Mouse (Mus musculus): Measurements from ENCODE around the gene Rcc2. TPM values are rescaled to one million over a fixed set of nuclear protein-coding genes. Genes with fewer than 3 reads are reported as not detected.
A peak's percentile ranks its signal among the peaks of the same experiment; 100 is the strongest.

Gene Rcc2
- polyA plus RNA-seq, 1 experiment from 2014 or later, result 28.0 TPM

GRCm38 (mm10) chr4:140713480-140714365 is 13.4 kb downstream of the Rcc2 start:
- no peak overlapping the region for H3K4me2 ChIP-seq
- peaks cover 99% of the 10 kb centered on the region for H3K36me3 ChIP-seq (replicated peaks)
- H3K27ac ChIP-seq (replicated peaks), result no peak overlapping the region; the same call in 1 of the 2 replicates
- H3K27me3 ChIP-seq, result no peaks in the 10 kb centered on the region
- H3K4me3 ChIP-seq (replicated peaks), result no peak overlapping the region
- H3K4me1 ChIP-seq (replicated peaks), result peaks cover 15% of the 10 kb centered on the region
- H3K9me3 ChIP-seq (replicated peaks), result no peaks in the 10 kb centered on the region
- no peak overlapping the region for H3K9ac ChIP-seq
- WGBS (ENCODE audit: insufficient replicate concordance), result 58% methylated on average over 29 of the region's 29 CpGs
- peak; percentile 48 for ATAC-seq (ENCODE audit: insufficient read depth)

- H3K4me1 ChIP-seq (replicated peaks), result peaks cover 9% of the 10 kb centered on the region
- H3K27ac ChIP-seq (replicated peaks), result no peak overlapping the region; the same call in 1 of the 2 replicates
- H3K36me3 ChIP-seq (replicated peaks), result peaks cover 99% of the 10 kb centered on the region
- 77% methylated on average over 5 of the region's 5 CpGs for WGBS (ENCODE audit: insufficient replicate concordance)
- no peak overlapping the region for H3K4me2 ChIP-seq
- ATAC-seq (ENCODE audit: insufficient read depth), result no peak
- H3K27me3 ChIP-seq, result no peaks in the 10 kb centered on the region
- H3K9ac ChIP-seq, result no peak overlapping the region
- no peaks in the 10 kb centered on the region for H3K9me3 ChIP-seq (replicated peaks)
- H3K4me3 ChIP-seq (replicated peaks), result no peak overlapping the region
These were observed 14.2 kb downstream of the Rcc2 start for GRCm38 (mm10) chr4:140714586-140714985.

GRCm38 (mm10) chr4:140716994-140717393 is 16.7 kb downstream of the Rcc2 start:
- Histone ChIP-seq H3K4me2 (no peak overlapping the region), H3K27me3 (no peaks in the 10 kb centered on the region), H3K4me1 (replicated peaks) (peaks cover 11% of the 10 kb centered on the region), H3K9ac (no peak overlapping the region), H3K4me3 (replicated peaks) (no peak overlapping the region), H3K36me3 (replicated peaks) (peaks cover 99% of the 10 kb centered on the region), H3K27ac (replicated peaks) (no peak overlapping the region), H3K9me3 (replicated peaks) (no peaks in the 10 kb centered on the region)
- ATAC-seq (ENCODE audit: insufficient read depth), result no peak
- 87% methylated on average over 11 of the region's 11 CpGs for WGBS (ENCODE audit: insufficient replicate concordance)

- Histone ChIP-seq H3K27me3 (no peaks in the 10 kb centered on the region), H3K36me3 (replicated peaks) (peaks cover 98% of the 10 kb centered on the region), H3K4me1 (replicated peaks) (peaks cover 13% of the 10 kb centered on the region), H3K4me3 (replicated peaks) (no peak overlapping the region), H3K9ac (no peak overlapping the region), H3K9me3 (replicated peaks) (no peaks in the 10 kb centered on the region), H3K4me2 (no peak overlapping the region), H3K27ac (replicated peaks) (no peak overlapping the region)
- ATAC-seq (ENCODE audit: insufficient read depth), result no peak
- WGBS (ENCODE audit: insufficient replicate concordance), result 86% methylated on average over 9 of the region's 9 CpGs
These were observed 18.1 kb downstream of the Rcc2 start for GRCm38 (mm10) chr4:140718436-140718835.

DNA sequence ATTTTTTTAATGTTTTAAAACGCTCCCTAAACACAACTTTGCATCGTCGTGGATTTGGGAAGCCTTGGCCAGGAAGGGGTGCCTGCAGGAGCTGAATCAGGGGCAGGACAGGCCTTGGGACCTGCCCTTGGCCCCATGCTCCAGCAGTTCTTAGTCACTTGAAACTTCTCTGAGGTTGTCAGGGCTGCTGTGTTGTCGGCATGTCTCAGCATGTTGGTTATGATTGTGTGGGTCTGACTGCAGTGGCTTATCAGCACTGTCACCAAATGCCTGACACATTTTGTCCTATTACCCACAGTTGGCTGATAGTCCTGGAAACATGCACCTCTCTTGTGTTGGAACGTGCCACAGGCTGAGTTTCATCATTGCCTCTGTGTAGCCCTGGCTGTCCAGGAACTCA is 19.8 kb downstream of the Rcc2 start:
- Histone ChIP-seq H3K27me3 (no peaks in the 10 kb centered on the region), H3K4me2 (no peak overlapping the region), H3K27ac (replicated peaks) (no peak overlapping the region), H3K4me1 (replicated peaks) (peaks cover 7% of the 10 kb centered on the region; the same call in 1 of the 2 replicates), H3K4me3 (replicated peaks) (no peak overlapping the region), H3K36me3 (replicated peaks) (peaks cover 82% of the 10 kb centered on the region), H3K9ac (no peak overlapping the region), H3K9me3 (replicated peaks) (no peaks in the 10 kb centered on the region)
- ATAC-seq (ENCODE audit: insufficient read depth), result no peak
- 69% methylated on average over 5 of the region's 5 CpGs for WGBS (ENCODE audit: insufficient replicate concordance)

- H3K9me3 ChIP-seq (replicated peaks), result no peaks in the 10 kb centered on the region
- WGBS (ENCODE audit: insufficient replicate concordance), result 81% methylated on average over 20 of the region's 20 CpGs
- H3K27me3 ChIP-seq, result no peaks in the 10 kb centered on the region
- H3K9ac ChIP-seq, result no peak overlapping the region
- H3K27ac ChIP-seq (replicated peaks), result no peak overlapping the region
- no peak overlapping the region for H3K4me3 ChIP-seq (replicated peaks)
- H3K4me1 ChIP-seq (replicated peaks), result peaks cover 7% of the 10 kb centered on the region; the same call in 1 of the 2 replicates
- ATAC-seq (ENCODE audit: insufficient read depth), result no peak
- no peak overlapping the region for H3K4me2 ChIP-seq
- H3K36me3 ChIP-seq (replicated peaks), result peaks cover 63% of the 10 kb centered on the region
These were observed 21.7 kb downstream of the Rcc2 start for GRCm38 (mm10) chr4:140721968-140722490.

GRCm38 (mm10) chr4:140722710-140723109 is 22.4 kb downstream of the Rcc2 start:
- no peaks in the 10 kb centered on the region for H3K27me3 ChIP-seq
- H3K9ac ChIP-seq, result no peak overlapping the region
- H3K9me3 ChIP-seq (replicated peaks), result no peaks in the 10 kb centered on the region
- H3K4me1 ChIP-seq (replicated peaks), result peaks cover 7% of the 10 kb centered on the region; the same call in 1 of the 2 replicates
- ATAC-seq (ENCODE audit: insufficient read depth), result no peak
- H3K27ac ChIP-seq (replicated peaks), result no peak overlapping the region
- no peak overlapping the region for H3K4me3 ChIP-seq (replicated peaks)
- no peak overlapping the region for H3K4me2 ChIP-seq
- 77% methylated on average over 9 of the region's 9 CpGs for WGBS (ENCODE audit: insufficient replicate concordance)
- peaks cover 56% of the 10 kb centered on the region for H3K36me3 ChIP-seq (replicated peaks)

DNA sequence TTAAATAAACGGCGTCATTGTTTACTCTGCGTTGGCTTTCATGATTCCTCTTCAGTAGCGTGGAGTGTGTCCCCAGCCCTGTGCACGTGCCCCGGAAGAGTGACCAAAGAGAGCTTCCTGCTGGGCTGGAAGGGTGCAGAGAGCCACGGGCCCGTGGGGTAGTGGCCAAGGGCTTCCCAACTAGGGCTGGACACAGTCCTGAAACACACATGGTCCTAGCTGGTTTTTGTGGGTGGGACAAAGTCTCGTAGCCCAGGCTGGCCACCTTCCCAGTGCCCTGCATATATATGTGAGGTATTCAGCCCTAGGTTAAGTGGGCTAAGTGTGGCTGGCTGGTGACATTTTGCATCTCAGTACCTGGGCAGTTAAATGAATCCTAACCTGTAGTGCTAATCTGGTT is 22.9 kb downstream of the Rcc2 start:
- Histone ChIP-seq H3K4me3 (replicated peaks) (no peak overlapping the region), H3K27me3 (no peaks in the 10 kb centered on the region), H3K9ac (no peak overlapping the region), H3K4me2 (no peak overlapping the region), H3K27ac (replicated peaks) (no peak overlapping the region), H3K36me3 (replicated peaks) (peaks cover 51% of the 10 kb centered on the region), H3K4me1 (replicated peaks) (peaks cover 7% of the 10 kb centered on the region; the same call in 1 of the 2 replicates), H3K9me3 (replicated peaks) (no peaks in the 10 kb centered on the region)
- 73% methylated on average over 9 of the region's 9 CpGs for WGBS (ENCODE audit: insufficient replicate concordance)
- ATAC-seq (ENCODE audit: insufficient read depth), result no peak

- Histone ChIP-seq H3K9ac (no peak overlapping the region), H3K27ac (replicated peaks) (no peak overlapping the region), H3K4me1 (replicated peaks) (peaks cover 7% of the 10 kb centered on the region; the same call in 1 of the 2 replicates), H3K36me3 (replicated peaks) (peaks cover 45% of the 10 kb centered on the region), H3K4me3 (replicated peaks) (no peak overlapping the region), H3K4me2 (no peak overlapping the region), H3K9me3 (replicated peaks) (no peaks in the 10 kb centered on the region), H3K27me3 (no peaks in the 10 kb centered on the region)
- 59% methylated on average over 5 of the region's 5 CpGs for WGBS (ENCODE audit: insufficient replicate concordance)
- ATAC-seq (ENCODE audit: insufficient read depth), result no peak
These were observed 23.5 kb downstream of the Rcc2 start for GRCm38 (mm10) chr4:140723801-140724200.

- Histone ChIP-seq H3K27me3 (no peaks in the 10 kb centered on the region), H3K9me3 (replicated peaks) (no peaks in the 10 kb centered on the region), H3K9ac (no peak overlapping the region), H3K4me3 (replicated peaks) (no peak overlapping the region), H3K4me1 (replicated peaks) (peaks cover 7% of the 10 kb centered on the region; the same call in 1 of the 2 replicates), H3K27ac (replicated peaks) (no peak overlapping the region), H3K4me2 (no peak overlapping the region), H3K36me3 (replicated peaks) (peaks cover 36% of the 10 kb centered on the region)
- no peak for ATAC-seq (ENCODE audit: insufficient read depth)
- 69% methylated on average over 6 of the region's 6 CpGs for WGBS (ENCODE audit: insufficient replicate concordance)
These were observed 24.4 kb downstream of the Rcc2 start for GRCm38 (mm10) chr4:140724739-140725138.

DNA sequence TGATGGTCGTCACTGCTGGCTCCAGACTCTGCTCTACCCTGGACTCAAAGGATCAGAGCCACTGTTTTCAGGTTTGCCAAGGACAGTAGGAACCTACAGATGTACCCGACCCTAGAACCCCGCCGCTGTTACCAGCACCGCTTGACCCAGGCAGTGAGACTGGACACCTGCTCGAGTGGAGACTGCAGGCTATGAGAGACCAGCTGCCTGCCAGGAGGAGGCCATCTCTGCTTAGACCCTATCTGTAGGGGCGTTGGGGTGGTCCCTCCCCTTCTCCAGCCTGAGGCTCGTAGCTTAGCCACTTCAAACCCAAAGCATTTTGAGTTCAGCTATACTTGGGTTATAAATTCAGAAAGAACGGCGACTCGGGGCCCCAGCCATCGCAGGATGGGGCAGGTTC is 26.6 kb downstream of the Rcc2 start:
- H3K4me1 ChIP-seq (replicated peaks), result peaks cover 6% of the 10 kb centered on the region; the same call in 1 of the 2 replicates
- WGBS (ENCODE audit: insufficient replicate concordance), result 76% methylated on average over 12 of the region's 12 CpGs
- no peaks in the 10 kb centered on the region for H3K27me3 ChIP-seq
- H3K4me3 ChIP-seq (replicated peaks), result no peak overlapping the region
- ATAC-seq (ENCODE audit: insufficient read depth), result no peak
- no peak overlapping the region for H3K27ac ChIP-seq (replicated peaks)
- H3K9ac ChIP-seq, result no peak overlapping the region
- no peak overlapping the region for H3K4me2 ChIP-seq
- no peaks in the 10 kb centered on the region for H3K9me3 ChIP-seq (replicated peaks)
- H3K36me3 ChIP-seq (replicated peaks), result peaks cover 14% of the 10 kb centered on the region
